Mouse (Mus musculus) CH12.LX (cell line): Measurements from ENCODE around the gene Gpr15.

Experiments
- CHD1 ChIP-seq: IDR thresholded peaks from 2 replicates; pipeline ENCODE4 v1.6.1; 2012; ENCODE audit warnings: low read depth, low read length, improper control_type of control experiment, inconsistent platforms
- CHD2 ChIP-seq: IDR thresholded peaks from 2 replicates; pipeline ENCODE4 v1.6.1; 2011; ENCODE audit warnings: low read length, improper control_type of control experiment
- MAX ChIP-seq: IDR thresholded peaks from 2 replicates; pipeline ENCODE4 v1.6.1; 2011; ENCODE audit warnings: low read length, improper control_type of control experiment
- MAZ ChIP-seq: IDR thresholded peaks from 2 replicates; pipeline ENCODE4 v1.6.1; 2012; ENCODE audit warnings: low read depth, mild to moderate bottlenecking, inconsistent platforms, low read length, improper control_type of control experiment, moderate library complexity
- MYC ChIP-seq: IDR thresholded peaks from 2 replicates; pipeline ENCODE4 v1.6.1; 2011; ENCODE audit warnings: low read depth, mild to moderate bottlenecking, improper control_type of control experiment, low read length
- POLR2A ChIP-seq: IDR thresholded peaks from 2 replicates; pipeline ENCODE4 v1.6.1; 2011; ENCODE audit warnings: low read depth, mild to moderate bottlenecking, improper control_type of control experiment, low read length
- RCOR1 ChIP-seq: conservative IDR thresholded peaks from 2 replicates; pipeline ENCODE4 v1.6.1; 2012; ENCODE audit warnings: low read depth, mild to moderate bottlenecking, inconsistent platforms, low read length, improper control_type of control experiment
- USF1 ChIP-seq: IDR thresholded peaks from 2 replicates; pipeline ENCODE4 v1.6.1; 2014; ENCODE audit warnings: low read depth, mild to moderate bottlenecking, inconsistent platforms, low read length, improper control_type of control experiment
- ZC3H11A ChIP-seq: IDR thresholded peaks from 2 replicates; pipeline ENCODE4 v1.6.1; 2012; ENCODE audit warnings: low read depth, mild to moderate bottlenecking, inconsistent platforms, low read length, improper control_type of control experiment
- ZNF384 ChIP-seq: IDR thresholded peaks from 2 replicates; pipeline ENCODE4 v1.6.1; 2012; ENCODE audit warnings: low read depth, low read length, improper control_type of control experiment, inconsistent platforms

GRCm38 (mm10) chr16:58712221-58712620, 6.6 kb downstream of the Gpr15 start:
- TF ChIP-seq ZNF384, result peak; percentile 86
- TF ChIP-seq CHD1, result no peak; the same call in 1 of the 2 replicates
- TF ChIP-seq RCOR1, result no peak
- TF ChIP-seq POLR2A, result peak; percentile 39
- TF ChIP-seq USF1, result no peak
- TF ChIP-seq MAZ, result no peak
- TF ChIP-seq MYC, result no peak
- no peak for TF ChIP-seq MAX
- TF ChIP-seq ZC3H11A, result no peak
- no peak for TF ChIP-seq CHD2
